Mouse (Mus musculus) 3134 (cell line): ENCODE results near the gene Gm11569.
"Not testable (repeated sequence)": the region's sequence is repeated elsewhere in the genome, so short reads cannot be mapped to it uniquely, and the experiment has no call there.

Source experiments
- DNase-seq: peaks from one replicate; pipeline ENCODE4 v3.0.0-alpha.2; 2011; ENCODE audit warnings: low spot score; ENCODE audit not compliant: insufficient read length; ENCODE audit errors: extremely low read depth

Gene Gm11569

DNA sequence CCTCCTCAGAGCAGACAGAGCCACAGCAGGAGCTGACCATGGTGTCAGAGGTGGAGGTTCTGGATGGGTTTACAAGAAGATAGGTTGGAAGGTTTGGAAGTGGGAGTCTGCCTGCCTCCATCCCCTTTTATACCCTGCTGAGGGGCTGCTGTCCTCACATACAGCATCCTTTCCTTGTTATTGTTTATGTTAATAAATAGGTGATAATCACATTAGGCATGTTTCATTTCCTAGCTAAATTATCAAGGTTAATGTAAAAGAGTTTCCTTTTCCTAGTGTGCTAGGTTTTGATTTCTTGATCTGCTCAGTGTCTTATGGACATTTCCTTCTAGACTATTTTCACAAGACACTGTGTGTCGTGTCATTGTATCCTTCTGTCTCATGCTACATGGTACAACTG lies at the start of gene Gm11569:
Gene Gm11569 (minus strand): TSS at position 101 of the 400 bp plus-strand sequence.
- DNase-seq: not testable (repeated sequence)

- DNase-seq: no peak
These were observed 48.0 kb upstream of the Gm11569 start for GRCm38 (mm10) chr11:99846746-99847145.

DNA sequence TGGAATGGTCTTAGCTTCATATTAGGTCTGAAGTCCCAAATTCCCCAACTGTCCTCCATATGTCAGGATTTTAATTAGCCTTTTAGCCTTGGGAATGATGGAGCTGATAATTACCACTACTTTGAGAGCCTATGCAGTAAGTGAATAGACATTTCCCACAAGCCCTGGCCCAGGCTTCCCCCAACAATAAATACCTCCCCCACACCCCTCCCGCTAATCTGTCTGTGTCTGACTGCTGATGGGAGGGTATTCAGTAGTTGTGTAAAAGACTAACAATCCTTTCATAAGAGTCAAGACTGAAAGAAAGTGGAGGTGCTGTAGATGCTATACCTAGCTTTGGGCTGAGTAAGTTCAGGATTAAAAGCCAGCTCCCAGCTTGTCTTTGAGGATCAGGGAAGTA lies 43.5 kb upstream of the Gm11569 start:
- DNase-seq: no peak

DNA sequence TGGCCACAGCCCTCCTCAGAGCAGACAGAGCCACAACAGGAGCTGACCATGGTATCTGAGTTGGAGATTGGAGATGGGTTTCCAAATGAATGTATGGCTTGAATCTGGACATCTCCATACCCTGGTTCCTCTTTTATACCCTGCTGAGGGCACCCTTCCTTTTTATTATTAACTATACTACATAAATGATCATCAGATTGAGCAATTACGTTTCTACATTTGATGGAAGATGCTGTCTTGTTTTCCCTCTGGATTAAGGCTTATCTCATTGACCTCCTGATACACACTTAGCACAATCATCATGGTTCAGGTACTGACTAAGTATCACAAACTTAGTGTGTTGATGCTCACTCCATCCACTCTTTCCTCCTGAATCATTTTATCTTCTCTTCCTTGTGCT lies 39.2 kb upstream of the Gm11569 start, which contains the start of gene 2300003K06Rik:
Gene 2300003K06Rik (minus strand): TSS at position 101 of the 400 bp plus-strand sequence.
- no peak for DNase-seq

- DNase-seq: not testable (repeated sequence)
These were observed 16.8 kb upstream of the Gm11569 start, which contains the start of gene Gm11564 for GRCm38 (mm10) chr11:99815566-99815965. Gene Gm11564 (minus strand): TSS chr11:99815666.

- DNase-seq: not testable (repeated sequence)
These were observed 11.1 kb upstream of the Gm11569 start, which contains the start of gene Krtap4-13 for GRCm38 (mm10) chr11:99809792-99810191. Gene Krtap4-13 (minus strand): TSS chr11:99809892.

- DNase-seq: not testable (repeated sequence)
These were observed 5.6 kb upstream of the Gm11569 start, which contains the start of gene Gm11554 for GRCm38 (mm10) chr11:99804346-99804745. Gene Gm11554 (minus strand): TSS chr11:99804446.

- DNase-seq: no peak
These were observed 5.4 kb downstream of the Gm11569 start, which contains the start of gene Gm11596 for GRCm38 (mm10) chr11:99793367-99793766. Gene Gm11596 (minus strand): TSS chr11:99793467.

- DNase-seq: not testable (repeated sequence)
These were observed 13.8 kb downstream of the Gm11569 start, which contains the start of gene Krtap4-9 for GRCm38 (mm10) chr11:99784900-99785299. Gene Krtap4-9 (plus strand): TSS chr11:99785200.

DNA sequence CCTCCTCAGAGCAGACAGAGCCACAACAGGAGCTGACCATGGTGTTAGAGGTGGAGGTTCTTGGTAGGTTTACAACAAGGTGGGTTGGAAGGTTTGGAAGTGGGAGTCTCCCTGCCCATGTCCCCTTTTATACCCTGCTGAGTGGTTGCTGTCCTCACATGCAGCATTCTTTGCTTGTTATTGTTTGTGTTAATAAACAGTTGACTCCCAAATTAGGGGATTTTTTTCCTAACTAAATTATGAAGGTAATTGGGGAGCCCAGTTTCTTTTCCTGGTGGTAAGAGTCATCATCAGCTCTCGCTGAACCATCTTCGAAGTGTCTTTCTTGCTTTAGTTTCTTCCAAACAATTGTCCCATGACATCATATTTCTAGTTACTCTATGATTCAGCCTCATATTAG lies 18.1 kb downstream of the Gm11569 start, which contains the start of gene Krtap4-8:
Gene Krtap4-8 (minus strand): TSS at position 101 of the 400 bp plus-strand sequence.
- DNase-seq: no peak

- no peak for DNase-seq
These were observed 20.3 kb downstream of the Gm11569 start for GRCm38 (mm10) chr11:99778401-99778800.

DNA sequence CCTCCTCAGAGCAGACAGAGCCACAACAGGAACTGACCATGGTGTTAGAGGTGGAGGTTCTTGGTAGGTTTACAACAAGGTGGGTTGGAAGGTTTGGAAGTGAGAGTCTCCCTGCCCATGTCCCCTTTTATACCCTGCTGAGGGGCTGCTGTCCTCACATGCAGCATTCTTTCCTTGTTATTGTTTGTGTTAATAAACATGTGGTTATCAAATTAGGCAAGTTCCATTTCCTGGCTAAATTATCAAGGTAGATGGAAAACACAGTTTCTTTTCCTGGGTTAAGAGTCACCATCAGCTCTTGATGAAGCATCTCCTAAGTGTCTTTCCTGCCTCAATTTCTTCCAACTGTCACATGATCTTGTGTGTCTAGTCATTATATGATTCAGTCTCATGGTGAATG lies 25.9 kb downstream of the Gm11569 start, which contains the start of gene Gm11595:
Gene Gm11595 (minus strand): TSS at position 101 of the 400 bp plus-strand sequence.
- DNase-seq: not testable (repeated sequence)

GRCm38 (mm10) chr11:99768410-99768809 lies 30.3 kb downstream of the Gm11569 start:
- peak; percentile 30 for DNase-seq

DNA sequence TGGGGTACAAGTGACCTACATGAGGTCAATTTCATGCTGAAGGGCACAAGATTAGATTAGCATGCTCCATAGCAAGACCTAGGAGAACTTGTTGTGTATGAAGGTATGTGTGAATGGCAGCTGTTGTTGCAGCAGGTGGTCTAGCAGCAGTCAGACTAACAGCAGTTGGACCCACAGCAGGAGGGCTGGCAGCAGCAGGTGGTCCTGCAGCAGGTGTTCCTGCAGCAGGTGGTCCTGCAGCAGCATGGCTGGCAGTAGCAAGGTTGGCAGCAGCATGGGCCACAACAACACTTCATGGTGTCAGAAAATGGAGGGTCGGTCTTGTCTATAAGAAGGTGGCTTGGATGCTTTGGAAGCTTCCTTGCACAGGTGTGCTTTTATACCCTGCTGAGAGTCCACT lies 39.9 kb downstream of the Gm11569 start:
- DNase-seq: no peak
